In the genomic region with DNA sequence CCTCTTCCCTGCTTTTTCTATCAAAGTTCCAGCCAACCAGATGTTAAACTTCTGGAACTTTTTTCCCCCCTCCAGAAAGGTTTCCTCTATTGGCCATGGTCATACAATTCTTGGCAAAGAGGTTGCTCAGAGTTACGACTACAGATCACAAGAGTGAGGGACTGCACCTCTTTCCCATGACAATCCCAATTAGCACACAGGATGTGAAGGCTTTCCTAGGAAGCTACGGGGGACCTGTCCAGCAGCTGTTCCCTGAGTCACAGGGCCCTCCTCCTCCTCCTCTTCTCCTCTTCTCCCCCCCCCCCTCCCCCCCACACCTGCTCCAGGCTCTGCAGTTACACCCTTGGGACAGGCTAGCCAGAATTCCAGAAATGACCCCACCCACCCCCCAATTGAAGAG, we compare ENCODE assay signal across 9 mouse cellular contexts. TPM values are rescaled to one million over a fixed set of nuclear protein-coding genes. Genes with fewer than 3 reads are reported as not detected.
DNase-seq lines count a peak whose midpoint lies in the region; ATAC-seq and TF ChIP-seq lines count a peak whose summit lies in the region.
"Had no signal": no experiment of that assay in that cellular context is flagged by ENCODE, and none has a peak within 500 bp of the region (broad histone marks: within the 10 kb centered on the region; RNA-seq: fewer than 3 reads in every experiment).

No protein-coding gene starts in this region.

- no peaks in the 10 kb centered on the region for H3K27me3 ChIP-seq in kidney, embryonic 16.5 days (ENCODE audit: insufficient read depth, low read length)
- H3K27me3 ChIP-seq in hindbrain, embryonic 13.5 days: no peaks in the 10 kb centered on the region
- no peaks in the 10 kb centered on the region for H3K27me3 ChIP-seq in myocyte (ENCODE audit: control insufficient read depth, insufficient read depth, insufficient read length)

- H3K36me3 ChIP-seq in kidney, embryonic 16.5 days (ENCODE audit: insufficient read depth, low read length): no peaks in the 10 kb centered on the region
- no peaks in the 10 kb centered on the region for H3K36me3 ChIP-seq in hindbrain, embryonic 13.5 days
- H3K36me3 ChIP-seq in myocyte (ENCODE audit: control insufficient read depth, insufficient read depth): peaks cover 4% of the 10 kb centered on the region

- peak overlapping the region; percentile 80 for H3K4me3 ChIP-seq in kidney, embryonic 16.5 days (ENCODE audit: low read length)
- H3K4me3 ChIP-seq in cortical plate, adult 2 months (ENCODE audit: insufficient read depth, low read length): peak overlapping the region; percentile 75
- H3K4me3 ChIP-seq in hindbrain, embryonic 13.5 days: peak overlapping the region; percentile 95
- H3K4me3 ChIP-seq in myocyte: peak overlapping the region; percentile 50

- peaks cover 43% of the 10 kb centered on the region for H3K79me2 ChIP-seq in myocyte (ENCODE audit: control insufficient read depth, insufficient read depth)

- peak overlapping the region; percentile 98; the same call in 1 of the 2 replicates for H3K4me2 ChIP-seq in kidney, embryonic 16.5 days (replicated peaks; ENCODE audit: low read depth, low read length)
- peak overlapping the region; percentile 75 for H3K4me2 ChIP-seq in hindbrain, embryonic 13.5 days
- peak overlapping the region; percentile 98 for H3K4me2 ChIP-seq in myocyte (ENCODE audit: low read depth)

- TF ChIP-seq CTCF in cortical plate, adult 2 months (IDR thresholded peaks at IDR 0.05; ENCODE audit: extremely low read depth, insufficient read depth, low read length): no peak

- no peak for ATAC-seq in kidney, embryonic 16.5 days (ENCODE audit: low FRiP score, low TSS enrichment)
- ATAC-seq in hindbrain, embryonic 13.5 days (ENCODE audit: low FRiP score): no peak
- no peak for ATAC-seq in megakaryocyte progenitor cell, adult 5-6 weeks (replicated peaks; ENCODE audit: poor library complexity)
- no peak for ATAC-seq in inflammation-experienced regulatory T-cells, adult 6 months

- H3K9ac ChIP-seq in kidney, embryonic 16.5 days (replicated peaks; ENCODE audit: low read length): no peak overlapping the region
- H3K9ac ChIP-seq in hindbrain, embryonic 13.5 days: peak overlapping the region; percentile 99

- DNase-seq in kidney, postnatal 25 days: no peak
- no peak for DNase-seq in frontal cortex, adult 2 months (ENCODE audit: extremely low spot score in 1 of 2, low spot score in 1 of 2)
- DNase-seq: spleen, adult 18-20 months had no signal

- H3K9me3 ChIP-seq in kidney, embryonic 16.5 days (ENCODE audit: low read length): no peaks in the 10 kb centered on the region
- H3K9me3 ChIP-seq in hindbrain, embryonic 13.5 days: no peaks in the 10 kb centered on the region

- peaks cover 20% of the 10 kb centered on the region for H3K4me1 ChIP-seq in kidney, embryonic 16.5 days (ENCODE audit: insufficient read depth, low read length)
- peaks cover 6% of the 10 kb centered on the region; the same call in 1 of the 2 replicates for H3K4me1 ChIP-seq in cortical plate, adult 2 months (ENCODE audit: control insufficient read depth, insufficient read depth, low read length)
- peaks cover 49% of the 10 kb centered on the region for H3K4me1 ChIP-seq in hindbrain, embryonic 13.5 days (replicated peaks)

- H3ac ChIP-seq in myocyte (ENCODE audit: control insufficient read depth, insufficient read length): no peak overlapping the region

- 4% methylated on average over 2 of the region's 2 CpGs for WGBS in kidney, embryonic 16.5 days
- WGBS in hindbrain, embryonic 13.5 days: 2% methylated on average over 2 of the region's 2 CpGs

- TF ChIP-seq POLR2A in cortical plate, adult 2 months (IDR thresholded peaks at IDR 0.05; ENCODE audit: extremely low read depth, insufficient read depth, low read length): no peak
- TF ChIP-seq POLR2A in myocyte (IDR thresholded peaks at IDR 0.05; ENCODE audit: insufficient read length, low read depth): no peak

- H3K27ac ChIP-seq in kidney, embryonic 16.5 days (ENCODE audit: low read length): no peak overlapping the region
- H3K27ac ChIP-seq in cortical plate, adult 2 months (ENCODE audit: insufficient read depth, low read length): 0 out of 2 replicates have a peak overlapping the region, but pooled peaks have one; percentile 11
- H3K27ac ChIP-seq in hindbrain, embryonic 13.5 days: peak overlapping the region; percentile 97

TF ChIP-seq in myocyte, 11 proteins besides CTCF, POLR2A, EP300 and RAD21:
- TF ChIP-seq TCF12 (IDR thresholded peaks at IDR 0.05; ENCODE audit: insufficient read depth, poor library complexity, severe bottlenecking) (peak; percentile 15), MAX (IDR thresholded peaks at IDR 0.05; ENCODE audit: low read depth) (no peak), USF1 (IDR thresholded peaks at IDR 0.05; ENCODE audit: low read depth) (no peak), SRF (IDR thresholded peaks at IDR 0.05; ENCODE audit: control insufficient read depth, insufficient read length, low read depth) (no peak), E2F4 (IDR thresholded peaks at IDR 0.05; ENCODE audit: insufficient read depth) (no peak), MYOD1 (IDR thresholded peaks at IDR 0.05; ENCODE audit: control insufficient read depth in 1 of 3, insufficient read length in 2 of 3, low read depth in 2 of 3) (peak in 2 of 3 experiments; percentile 78 to 86), TCF3 (IDR thresholded peaks at IDR 0.05; ENCODE audit: insufficient read length, low read depth) (peak; percentile 36), CEBPB (IDR thresholded peaks at IDR 0.05; ENCODE audit: insufficient read depth, poor library complexity, severe bottlenecking) (no peak), REST (IDR thresholded peaks at IDR 0.05; ENCODE audit: insufficient read depth, insufficient read length) (no peak), MYOG (IDR thresholded peaks at IDR 0.05; ENCODE audit: control insufficient read depth in 1 of 3, insufficient read depth in 1 of 3, insufficient read length in 2 of 3, low read depth in 2 of 3) (peak in 2 of 3 experiments; percentile 23 to 91), POLR2AphosphoS2 (IDR thresholded peaks at IDR 0.05; ENCODE audit: insufficient read length, low read depth) (no peak)

RNA-seq across cellular contexts. Expression of a gene that starts 1.8 kb away (rescaled TPM):
- 6.1 and 6.6 TPM in 2 replicates for polyA plus RNA-seq in kidney, embryonic 16.5 days (2015; fragmentation: Nextera tagmentation; extraction: Ambion mirVana)
- 20.8 and 23.2 TPM in 2 replicates for polyA plus RNA-seq in cortical plate, adult 2 months (2012; rRNA removed)
- polyA plus RNA-seq in hindbrain, embryonic 13.5 days (2015; fragmentation: Nextera tagmentation; extraction: Ambion mirVana): 34.8 and 36.8 TPM in 2 replicates
- polyA plus RNA-seq in myocyte (2012; fragmentation: generic; extraction: Trizol): 21.2 TPM
- total RNA-seq in megakaryocyte progenitor cell, adult 5-6 weeks (2015): 41.4 and 46.5 TPM in 2 replicates
- 38.9 and 39.0 TPM in 2 replicates for total RNA-seq in megakaryocyte progenitor cell, adult 5-6 weeks (2017)
- 10 to 100 TPM in 2 of 3 experiments, under 1 TPM in 1; 0.96 to 13.7 (median 11.0) TPM for polyA plus RNA-seq in inflammation-experienced regulatory T-cells, adult 6 months (2017; shearing (Covaris generic))
- polyA plus RNA-seq in frontal cortex, adult 2 months (2012; rRNA removed): 19.2 and 21.1 TPM in 2 replicates

RNA-seq across cellular contexts. Expression of a gene that starts 38.9 kb away (rescaled TPM):
- polyA plus RNA-seq in kidney, embryonic 16.5 days (2015; fragmentation: Nextera tagmentation; extraction: Ambion mirVana): 0.54 and 0.62 TPM in 2 replicates
- 11.9 and 13.0 TPM in 2 replicates for polyA plus RNA-seq in cortical plate, adult 2 months (2012; rRNA removed)
- 0.47 and 0.78 TPM in 2 replicates for polyA plus RNA-seq in hindbrain, embryonic 13.5 days (2015; fragmentation: Nextera tagmentation; extraction: Ambion mirVana)
- 0.06 TPM for polyA plus RNA-seq in myocyte (2012; fragmentation: generic; extraction: Trizol)
- total RNA-seq in megakaryocyte progenitor cell, adult 5-6 weeks (2015): 74.6 and 105 TPM in 2 replicates
- total RNA-seq in megakaryocyte progenitor cell, adult 5-6 weeks (2017): 41.8 and 52.4 TPM in 2 replicates
- polyA plus RNA-seq in inflammation-experienced regulatory T-cells, adult 6 months (2017; shearing (Covaris generic)): under 1 TPM in 2 of 3 experiments, not detected in 1; 0.17 to 0.97 TPM
- 8.7 and 12.4 TPM in 2 replicates for polyA plus RNA-seq in frontal cortex, adult 2 months (2012; rRNA removed)

RNA-seq across cellular contexts. Expression of a gene that starts 46.1 kb away (rescaled TPM):
- 24.3 and 26.0 TPM in 2 replicates for polyA plus RNA-seq in kidney, embryonic 16.5 days (2015; fragmentation: Nextera tagmentation; extraction: Ambion mirVana)
- polyA plus RNA-seq in cortical plate, adult 2 months (2012; rRNA removed): 1.2 and 1.4 TPM in 2 replicates
- polyA plus RNA-seq in hindbrain, embryonic 13.5 days (2015; fragmentation: Nextera tagmentation; extraction: Ambion mirVana): 7.8 and 8.0 TPM in 2 replicates
- 5.4 TPM for polyA plus RNA-seq in myocyte (2012; fragmentation: generic; extraction: Trizol)
- total RNA-seq in megakaryocyte progenitor cell, adult 5-6 weeks (2015): 193 and 210 TPM in 2 replicates
- total RNA-seq in megakaryocyte progenitor cell, adult 5-6 weeks (2017): 232 and 248 TPM in 2 replicates
- polyA plus RNA-seq in inflammation-experienced regulatory T-cells, adult 6 months (2017; shearing (Covaris generic)): 10 to 100 TPM; 38.8 to 73.2 (median 42.7) TPM
- 1.1 and 1.3 TPM in 2 replicates for polyA plus RNA-seq in frontal cortex, adult 2 months (2012; rRNA removed)
